Mouse (Mus musculus) neural tube, embryonic 15.5 days (tissue): Measurements from ENCODE around the gene Strada. TPM values are rescaled to one million over a fixed set of nuclear protein-coding genes. Genes with fewer than 3 reads are reported as not detected.
"Not testable (repeated sequence)": the region's sequence is repeated elsewhere in the genome, so short reads cannot be mapped to it uniquely, and the experiment has no call there.

ENCODE experiments used
- ATAC-seq: fragments of 200-750 bp; cut with Nextera tagmentation; 2 replicates; pipeline ENCODE4 v1.8.0; 2017; ENCODE audit warnings: mild to moderate bottlenecking, moderate TSS enrichment, moderate library complexity; ENCODE audit not compliant: low FRiP score
- H3K27ac ChIP-seq: fragments of 300-500 bp; sonication (generic); replicated peaks from 2 replicates; pipeline ENCODE4 v1.5.1; 2015; ENCODE audit warnings: mild to moderate bottlenecking, inconsistent platforms
- H3K27me3 ChIP-seq: fragments of 300-500 bp; sonication (generic); replicated peaks from 2 replicates; pipeline ENCODE4 v1.6.1; 2015; ENCODE audit warnings: inconsistent platforms
- H3K36me3 ChIP-seq: fragments of 300-500 bp; sonication (generic); 2 replicates; pipeline ENCODE4 v1.6.1; 2015; ENCODE audit warnings: inconsistent platforms
- H3K4me1 ChIP-seq: fragments of 300-500 bp; sonication (generic); 2 replicates; pipeline ENCODE4 v1.6.1; 2015; ENCODE audit warnings: inconsistent platforms
- H3K4me2 ChIP-seq: fragments of 300-500 bp; sonication (generic); 2 replicates; pipeline ENCODE4 v1.6.1; 2015; ENCODE audit warnings: inconsistent platforms, mild to moderate bottlenecking, moderate library complexity
- H3K4me3 ChIP-seq: fragments of 300-500 bp; sonication (generic); replicated peaks from 2 replicates; pipeline ENCODE4 v1.5.1; 2015; ENCODE audit warnings: mild to moderate bottlenecking, inconsistent platforms
- H3K9ac ChIP-seq: fragments of 300-500 bp; sonication (generic); replicated peaks from 2 replicates; pipeline ENCODE4 v1.6.1; 2015; ENCODE audit warnings: mild to moderate bottlenecking, inconsistent platforms
- H3K9me3 ChIP-seq: fragments of 300-500 bp; sonication (generic); replicated peaks from 2 replicates; pipeline ENCODE4 v1.6.1; 2016; ENCODE audit warnings: inconsistent platforms
- WGBS: fragments of 180-500 bp; shearing (Covaris S2); methylation state at CpG from one replicate; pipeline ENCODE4 v1.1.7; 2015; ENCODE audit warnings: mixed read lengths; 5-methylcytosine and 5-hydroxymethylcytosine counted together
- polyA plus RNA-seq: library from polyadenylated mRNA; unstranded; fragments of >200 nt; fragmentation: Nextera tagmentation; extraction: Ambion mirVana; gene quantifications from 2 replicates; pipeline ENCODE4 v1.2.1, GENCODE M21; 2015

Gene Strada
- polyA plus RNA-seq = 29.2 and 30.7 TPM in 2 replicates

DNA sequence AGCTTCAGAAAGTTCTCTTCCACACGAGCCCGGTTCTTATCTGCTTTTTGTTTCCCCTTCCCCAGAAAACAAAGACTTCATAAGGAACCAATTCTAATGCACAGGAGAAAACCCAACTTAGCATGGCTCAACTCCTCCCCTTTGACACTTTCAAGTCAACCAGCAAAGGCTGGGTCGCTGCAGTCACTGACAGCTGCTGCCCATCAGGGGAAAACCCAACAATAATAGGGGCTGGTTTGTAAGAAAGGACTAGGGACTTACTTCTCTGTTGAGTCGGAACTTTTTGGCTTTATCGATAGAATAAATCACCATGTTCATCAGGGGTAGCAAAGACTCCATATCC lies at the start of gene Strada:
Gene Strada (minus strand): TSS at position 46 of the 343 bp plus-strand sequence.
- ATAC-seq = no peak
- no peak within 1 kb of the TSS for H3K9ac ChIP-seq
- WGBS = 89% methylated on average over 5 of the region's 5 CpGs
- no peak within 1 kb of the TSS for H3K4me3 ChIP-seq
- no peak within 1 kb of the TSS for H3K4me2 ChIP-seq
- H3K27me3 ChIP-seq = no peaks in the 10 kb centered on the region
- no peaks in the 10 kb centered on the region for H3K4me1 ChIP-seq
- H3K9me3 ChIP-seq = no peaks in the 10 kb centered on the region
- H3K27ac ChIP-seq = no peak within 1 kb of the TSS
- H3K36me3 ChIP-seq = peaks cover 78% of the 10 kb centered on the region

GRCm38 (mm10) chr11:106249326-106249725 lies 47.4 kb upstream of the Strada start:
- Histone ChIP-seq H3K27ac (no peak overlapping the region), H3K36me3 (peaks cover 94% of the 10 kb centered on the region), H3K4me3 (no peak overlapping the region), H3K27me3 (no peaks in the 10 kb centered on the region), H3K9ac (no peak overlapping the region), H3K9me3 (no peaks in the 10 kb centered on the region), H3K4me2 (no peak overlapping the region), H3K4me1 (peaks cover 1% of the 10 kb centered on the region; the same call in 1 of the 2 replicates)
- WGBS = 90% methylated on average over 7 of the region's 7 CpGs
- no peak for ATAC-seq

DNA sequence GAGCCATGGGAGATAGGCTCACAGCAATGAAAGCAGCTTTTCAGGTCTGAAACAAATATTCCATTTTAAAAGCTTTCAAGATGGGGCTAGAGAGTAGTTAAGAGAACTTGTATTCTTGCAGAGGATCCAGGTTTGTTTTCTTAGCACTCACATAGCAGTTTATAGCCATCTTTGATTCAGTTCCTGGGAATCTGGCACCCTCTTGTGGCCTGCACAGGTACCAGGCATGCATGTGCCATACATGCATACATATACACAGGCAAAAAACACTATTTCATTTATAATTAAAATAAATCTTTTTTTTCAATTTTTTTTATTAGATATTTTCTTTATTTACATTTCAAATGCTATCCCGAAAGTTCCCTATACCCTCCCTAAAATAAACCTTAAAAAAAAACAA lies 44.9 kb upstream of the Strada start:
- peaks cover 97% of the 10 kb centered on the region for H3K36me3 ChIP-seq
- no peaks in the 10 kb centered on the region for H3K27me3 ChIP-seq
- no peak for ATAC-seq
- H3K4me2 ChIP-seq = no peak overlapping the region
- no peak overlapping the region for H3K4me3 ChIP-seq
- no peak overlapping the region for H3K27ac ChIP-seq
- H3K9me3 ChIP-seq = no peaks in the 10 kb centered on the region
- H3K4me1 ChIP-seq = no peaks in the 10 kb centered on the region
- no peak overlapping the region for H3K9ac ChIP-seq
- 98% methylated on average over 1 of the region's 1 CpGs for WGBS

DNA sequence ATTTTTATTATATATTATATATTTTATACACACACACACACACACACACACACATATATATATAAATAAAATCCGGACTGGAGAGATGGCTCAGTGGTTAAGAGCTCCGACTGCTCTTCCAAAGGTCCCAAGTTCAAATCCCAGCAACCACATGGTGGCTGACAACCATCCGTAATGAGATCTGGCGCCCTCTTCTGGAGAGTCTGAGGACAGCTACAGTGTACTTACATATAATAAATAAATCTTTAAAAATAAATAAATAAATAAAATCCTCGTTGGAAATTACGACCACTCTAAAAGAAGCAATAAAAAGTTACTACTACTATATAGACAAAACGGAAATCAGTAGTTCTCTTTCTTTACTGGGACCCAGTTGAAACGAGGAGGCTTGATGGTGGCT lies 32.0 kb upstream of the Strada start:
- H3K9ac ChIP-seq, H3K27me3 ChIP-seq, ATAC-seq, H3K4me3 ChIP-seq, H3K27ac ChIP-seq, H3K4me1 ChIP-seq, H3K9me3 ChIP-seq, H3K4me2 ChIP-seq: not testable (repeated sequence)
- 80% methylated on average over 8 of the region's 8 CpGs for WGBS
- H3K36me3 ChIP-seq = peaks cover 65% of the 10 kb centered on the region

- no peak for ATAC-seq
- 93% methylated on average over 3 of the region's 3 CpGs for WGBS
- no peaks in the 10 kb centered on the region for H3K9me3 ChIP-seq
- H3K4me1 ChIP-seq = peaks cover 34% of the 10 kb centered on the region
- H3K9ac ChIP-seq = no peak overlapping the region
- peaks cover 11% of the 10 kb centered on the region for H3K36me3 ChIP-seq
- no peak overlapping the region for H3K27ac ChIP-seq
- no peak overlapping the region for H3K4me2 ChIP-seq
- H3K27me3 ChIP-seq = no peaks in the 10 kb centered on the region
- no peak overlapping the region for H3K4me3 ChIP-seq
These were observed 18.6 kb upstream of the Strada start for GRCm38 (mm10) chr11:106220603-106221002.

GRCm38 (mm10) chr11:106216730-106217490 lies 14.9 kb upstream of the Strada start, which contains the start of gene Ddx42:
Ddx42 (plus strand) TSS chr11:106216926.
- Histone ChIP-seq H3K27ac (peak within 1 kb of the TSS; percentile 99), H3K4me1 (peaks cover 56% of the 10 kb centered on the region), H3K9ac (peak within 1 kb of the TSS; percentile 100), H3K4me2 (peak within 1 kb of the TSS; percentile 78), H3K4me3 (peak within 1 kb of the TSS; percentile 99), H3K27me3 (no peaks in the 10 kb centered on the region), H3K36me3 (peaks cover 15% of the 10 kb centered on the region), H3K9me3 (no peaks in the 10 kb centered on the region)
- WGBS = under 1% methylated on average over 69 of the region's 70 CpGs
- peak; percentile 95 for ATAC-seq

GRCm38 (mm10) chr11:106215927-106216729 lies 14.2 kb upstream of the Strada start, which contains the start of gene Ccdc47:
Ccdc47 (minus strand) TSS chr11:106216344.
- Histone ChIP-seq H3K4me1 (peaks cover 55% of the 10 kb centered on the region), H3K36me3 (peaks cover 21% of the 10 kb centered on the region), H3K9ac (peak within 1 kb of the TSS; percentile 100), H3K9me3 (no peaks in the 10 kb centered on the region), H3K27ac (peak within 1 kb of the TSS; percentile 99), H3K4me2 (peak within 1 kb of the TSS; percentile 78), H3K27me3 (no peaks in the 10 kb centered on the region), H3K4me3 (peak within 1 kb of the TSS; percentile 99)
- peak; percentile 99 for ATAC-seq
- under 1% methylated on average over 46 of the region's 46 CpGs for WGBS

GRCm38 (mm10) chr11:106215450-106215859 lies 13.5 kb upstream of the Strada start:
- 31% methylated on average over 7 of the region's 7 CpGs for WGBS
- peak overlapping the region; percentile 99 for H3K27ac ChIP-seq

DNA sequence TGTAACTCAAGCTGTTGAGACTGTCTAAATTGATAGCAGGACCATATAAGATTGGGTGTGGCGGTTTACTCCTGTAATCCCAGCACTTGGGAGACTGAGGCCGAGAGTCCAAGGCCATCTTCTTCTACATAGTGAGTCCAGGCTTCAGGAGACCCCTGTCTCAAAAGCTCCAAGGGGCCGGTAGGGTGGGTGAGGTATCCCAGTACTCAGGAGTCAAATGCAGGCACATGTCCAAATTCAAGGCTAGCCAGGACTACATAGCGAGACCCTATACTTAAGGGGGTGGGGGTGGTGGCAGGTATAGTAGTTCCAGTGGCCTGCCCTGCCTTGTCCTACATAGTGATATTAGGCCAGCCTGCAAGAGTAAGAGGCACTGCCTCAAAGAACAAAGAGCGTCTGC lies 12.9 kb upstream of the Strada start:
- Histone ChIP-seq H3K9me3 (no peaks in the 10 kb centered on the region), H3K27me3 (no peaks in the 10 kb centered on the region), H3K9ac (peak overlapping the region; percentile 92), H3K4me2 (peak overlapping the region; percentile 78), H3K4me3 (peak overlapping the region; percentile 99), H3K36me3 (peaks cover 31% of the 10 kb centered on the region), H3K27ac (no peak overlapping the region), H3K4me1 (peaks cover 44% of the 10 kb centered on the region)
- WGBS = 94% methylated on average over 5 of the region's 5 CpGs
- ATAC-seq = no peak

More at GRCm38 (mm10) chr11:106215450-106215859, 13.5 kb upstream of the Strada start:
- peak overlapping the region; percentile 78 for H3K4me2 ChIP-seq
- no peaks in the 10 kb centered on the region for H3K27me3 ChIP-seq
- H3K4me3 ChIP-seq = peak overlapping the region; percentile 99
- peaks cover 50% of the 10 kb centered on the region for H3K4me1 ChIP-seq
- peaks cover 25% of the 10 kb centered on the region for H3K36me3 ChIP-seq
- no peak for ATAC-seq
- no peaks in the 10 kb centered on the region for H3K9me3 ChIP-seq
- peak overlapping the region; percentile 92 for H3K9ac ChIP-seq

- no peak overlapping the region for H3K9ac ChIP-seq
- peaks cover 30% of the 10 kb centered on the region for H3K4me1 ChIP-seq
- no peaks in the 10 kb centered on the region for H3K27me3 ChIP-seq
- no peak overlapping the region for H3K4me3 ChIP-seq
- ATAC-seq = no peak
- H3K9me3 ChIP-seq = no peaks in the 10 kb centered on the region
- H3K4me2 ChIP-seq = no peak overlapping the region
- H3K27ac ChIP-seq = no peak overlapping the region
- H3K36me3 ChIP-seq = peaks cover 50% of the 10 kb centered on the region
- 92% methylated on average over 8 of the region's 8 CpGs for WGBS
These were observed 10.8 kb upstream of the Strada start for GRCm38 (mm10) chr11:106212771-106213170.

GRCm38 (mm10) chr11:106201337-106202122 lies 438 bp downstream of the Strada start:
- Histone ChIP-seq H3K27ac (no peak overlapping the region), H3K9me3 (no peaks in the 10 kb centered on the region), H3K9ac (no peak overlapping the region), H3K36me3 (peaks cover 78% of the 10 kb centered on the region), H3K27me3 (no peaks in the 10 kb centered on the region), H3K4me1 (no peaks in the 10 kb centered on the region), H3K4me2 (no peak overlapping the region), H3K4me3 (no peak overlapping the region)
- WGBS = 94% methylated on average over 19 of the region's 19 CpGs
- no peak for ATAC-seq
